In genomic region chr13:104089387-104089786, GRCm38 (mm10) we compare ENCODE assay signal across 9 mouse cellular contexts. TPM values are rescaled to one million over a fixed set of nuclear protein-coding genes. Genes with fewer than 3 reads are reported as not detected.
DNase-seq lines count a peak whose midpoint lies in the region; ATAC-seq and TF ChIP-seq lines count a peak whose summit lies in the region.
"Had no signal": no experiment of that assay in that cellular context is flagged by ENCODE, and none has a peak within 500 bp of the region (broad histone marks: within the 10 kb centered on the region; RNA-seq: fewer than 3 reads in every experiment).

No protein-coding gene starts in this region.

- no peak overlapping the region for H3K4me2 ChIP-seq in forebrain, embryonic 12.5 days

- peak; percentile 55; the same call in 1 of the 2 replicates for ATAC-seq in forebrain, embryonic 12.5 days (ENCODE audit: low FRiP score)

- H3K9ac ChIP-seq in forebrain, embryonic 12.5 days: no peak overlapping the region

- no peak overlapping the region for H3K27ac ChIP-seq in bone marrow, adult 2 months (ENCODE audit: control insufficient read depth, insufficient read depth, low read depth, low read length, poor library complexity)
- H3K27ac ChIP-seq in forebrain, embryonic 12.5 days: no peak overlapping the region

- peak; percentile 85 for TF ChIP-seq CTCF in bone marrow, adult 2 months (IDR thresholded peaks at IDR 0.05; ENCODE audit: control insufficient read depth, insufficient read depth, low read length)

- H3K4me3 ChIP-seq in bone marrow, adult 2 months (replicated peaks; ENCODE audit: control insufficient read depth, low read depth, low read length): no peak overlapping the region
- H3K4me3 ChIP-seq in forebrain, embryonic 12.5 days (replicated peaks): no peak overlapping the region
- H3K4me3 ChIP-seq: myocyte had no signal

- 3% methylated on average over 1 of the region's 1 CpGs for WGBS in bone marrow, adult 2 months
- 12% methylated on average over 1 of the region's 1 CpGs for WGBS in forebrain, embryonic 12.5 days

- no peaks in the 10 kb centered on the region for H3K4me1 ChIP-seq in bone marrow, adult 2 months (ENCODE audit: control insufficient read depth, insufficient read depth, low read length)
- H3K4me1 ChIP-seq in forebrain, embryonic 12.5 days: no peaks in the 10 kb centered on the region

- no peaks in the 10 kb centered on the region for H3K27me3 ChIP-seq in forebrain, embryonic 12.5 days

- H3K36me3 ChIP-seq in forebrain, embryonic 12.5 days (replicated peaks): no peaks in the 10 kb centered on the region

- no peak for TF ChIP-seq POLR2A in bone marrow, adult 2 months (IDR thresholded peaks at IDR 0.05; ENCODE audit: borderline replicate concordance, control insufficient read depth, low read depth, low read length)

- no peaks in the 10 kb centered on the region for H3K9me3 ChIP-seq in forebrain, embryonic 12.5 days

- peak; percentile 42 to 54 for DNase-seq in right cerebral cortex, postnatal 10 days (ENCODE audit: low spot score in 2 of 2)
- DNase-seq in right cerebral cortex, adult 2 months (ENCODE audit: low spot score in 2 of 2): no peak
- peak; percentile 40 for DNase-seq in kidney, adult 9 months
- DNase-seq in lung, postnatal 10 days: peak; percentile 65
- DNase-seq in retina, postnatal 1 day: peak; percentile 69
- no peak for DNase-seq in right cerebral cortex, postnatal 25 days

RNA-seq across cellular contexts. Expression of gene Nln, which starts 20.0 kb away (rescaled TPM):
- 3.6 and 12.4 TPM in 2 replicates for polyA plus RNA-seq in bone marrow, adult 2 months (2011; ENCODE audit: insufficient read depth, insufficient read length, low replicate concordance, missing spikeins)
- 22.7 and 25.0 TPM in 2 replicates for polyA plus RNA-seq in forebrain, embryonic 12.5 days (2016; fragmentation: Nextera tagmentation; extraction: Ambion mirVana)

RNA-seq across cellular contexts. Expression of gene Sgtb, which starts 20.2 kb away (rescaled TPM):
- 1.1 TPM in 1 of 2 replicates, not detected in the other for polyA plus RNA-seq in bone marrow, adult 2 months (2011; ENCODE audit: insufficient read depth, insufficient read length, low replicate concordance, missing spikeins)
- 21.8 and 22.1 TPM in 2 replicates for polyA plus RNA-seq in forebrain, embryonic 12.5 days (2016; fragmentation: Nextera tagmentation; extraction: Ambion mirVana)

Comparison
In these comparisons a context has a peak if more than half of its experiments do, and no peak if none do; other contexts are left out.
1. DNase-seq: peak in right cerebral cortex, postnatal 10 days (2 of 2), kidney, adult 9 months (single experiment), lung, postnatal 10 days (single experiment) and retina, postnatal 1 day (single experiment); none in right cerebral cortex, adult 2 months (0 of 2) and right cerebral cortex, postnatal 25 days (single experiment).
2. RNA of gene Sgtb, which starts 20.2 kb away (polyA plus RNA-seq): 21.8 to 22.1 TPM in forebrain, embryonic 12.5 days; 1.1 TPM in bone marrow, adult 2 months; every median in the first group is over 10 times any median in the second.